Mouse (Mus musculus): ENCODE data around the gene Fstl5. TPM values are rescaled to one million over a fixed set of nuclear protein-coding genes. Genes with fewer than 3 reads are reported as not detected.

The Fstl5 gene
- polyA plus RNA-seq, 1 experiment from 2014 or later = 1.7 TPM

GRCm38 (mm10) chr3:76301026-76301773, 227.1 kb downstream of the Fstl5 start:
- Histone ChIP-seq H3K27me3 (ENCODE audit: control insufficient read depth, insufficient read depth, low read length) (no peaks in the 10 kb centered on the region), H3K27ac (replicated peaks) (no peak overlapping the region), H3K4me2 (replicated peaks; ENCODE audit: low read depth) (no peak overlapping the region), H3K9ac (ENCODE audit: low read length) (no peak overlapping the region), H3K4me3 (ENCODE audit: low read depth, low read length) (no peak overlapping the region), H3K36me3 (ENCODE audit: control insufficient read depth, insufficient read depth, low read length) (no peaks in the 10 kb centered on the region), H3K4me1 (replicated peaks; ENCODE audit: control insufficient read depth, insufficient read depth) (no peaks in the 10 kb centered on the region), H3K9me3 (ENCODE audit: control insufficient read depth, low read length) (no peaks in the 10 kb centered on the region)
- ATAC-seq (ENCODE audit: low FRiP score, low TSS enrichment) (no peak), DNase-seq (ENCODE audit: low spot score) (no peak)
- TF ChIP-seq EP300 (optimal IDR thresholded peaks at IDR 0.05) (no peak), CTCF (IDR thresholded peaks at IDR 0.05; ENCODE audit: low read depth) (no peak)
- WGBS = 85% methylated on average over 2 of the region's 2 CpGs

- TF ChIP-seq CTCF (IDR thresholded peaks at IDR 0.05; ENCODE audit: low read depth) (no peak), EP300 (optimal IDR thresholded peaks at IDR 0.05) (no peak)
- H3K9me3 ChIP-seq (ENCODE audit: control insufficient read depth, low read length) = no peaks in the 10 kb centered on the region
- no peak for ATAC-seq (ENCODE audit: low FRiP score, low TSS enrichment)
- no peaks in the 10 kb centered on the region for H3K27me3 ChIP-seq (ENCODE audit: control insufficient read depth, insufficient read depth, low read length)
- no peaks in the 10 kb centered on the region for H3K36me3 ChIP-seq (ENCODE audit: control insufficient read depth, insufficient read depth, low read length)
- no peak overlapping the region for H3K4me2 ChIP-seq (replicated peaks; ENCODE audit: low read depth)
- H3K4me3 ChIP-seq (ENCODE audit: low read depth, low read length) = no peak overlapping the region
- H3K4me1 ChIP-seq (replicated peaks; ENCODE audit: control insufficient read depth, insufficient read depth) = no peaks in the 10 kb centered on the region
- H3K27ac ChIP-seq (replicated peaks) = no peak overlapping the region
- no peak overlapping the region for H3K9ac ChIP-seq (ENCODE audit: low read length)
- no peak for DNase-seq (ENCODE audit: low spot score)
- WGBS = 85% methylated on average over 3 of the region's 3 CpGs
Observed at GRCm38 (mm10) chr3:76316991-76317390, 242.9 kb downstream of the Fstl5 start.

- no peaks in the 10 kb centered on the region for H3K36me3 ChIP-seq (ENCODE audit: control insufficient read depth, insufficient read depth, low read length)
Observed at GRCm38 (mm10) chr3:76319531-76319930, 245.5 kb downstream of the Fstl5 start.

GRCm38 (mm10) chr3:76322431-76322830, 248.4 kb downstream of the Fstl5 start:
- 86% methylated on average over 1 of the region's 1 CpGs for WGBS
- DNase-seq (ENCODE audit: low spot score) (no peak), ATAC-seq (ENCODE audit: low FRiP score, low TSS enrichment) (no peak)
- Histone ChIP-seq H3K9me3 (ENCODE audit: control insufficient read depth, low read length) (no peaks in the 10 kb centered on the region), H3K36me3 (ENCODE audit: control insufficient read depth, insufficient read depth, low read length) (no peaks in the 10 kb centered on the region), H3K4me1 (replicated peaks; ENCODE audit: control insufficient read depth, insufficient read depth) (no peaks in the 10 kb centered on the region), H3K4me2 (replicated peaks; ENCODE audit: low read depth) (no peak overlapping the region), H3K27ac (replicated peaks) (no peak overlapping the region), H3K4me3 (ENCODE audit: low read depth, low read length) (no peak overlapping the region), H3K9ac (ENCODE audit: low read length) (no peak overlapping the region), H3K27me3 (ENCODE audit: control insufficient read depth, insufficient read depth, low read length) (no peaks in the 10 kb centered on the region)
- TF ChIP-seq CTCF (IDR thresholded peaks at IDR 0.05; ENCODE audit: low read depth) = no peak
- TF ChIP-seq EP300 (optimal IDR thresholded peaks at IDR 0.05) = no peak

More at GRCm38 (mm10) chr3:76319531-76319930, 245.5 kb downstream of the Fstl5 start:
- Histone ChIP-seq H3K27ac (replicated peaks) (no peak overlapping the region), H3K9ac (ENCODE audit: low read length) (no peak overlapping the region), H3K4me2 (replicated peaks; ENCODE audit: low read depth) (no peak overlapping the region), H3K9me3 (ENCODE audit: control insufficient read depth, low read length) (no peaks in the 10 kb centered on the region), H3K4me1 (replicated peaks; ENCODE audit: control insufficient read depth, insufficient read depth) (no peaks in the 10 kb centered on the region), H3K4me3 (ENCODE audit: low read depth, low read length) (no peak overlapping the region), H3K27me3 (ENCODE audit: control insufficient read depth, insufficient read depth, low read length) (no peaks in the 10 kb centered on the region)
- DNase-seq (ENCODE audit: low spot score) (no peak), ATAC-seq (ENCODE audit: low FRiP score, low TSS enrichment) (no peak)
- TF ChIP-seq CTCF (IDR thresholded peaks at IDR 0.05; ENCODE audit: low read depth) (no peak), EP300 (optimal IDR thresholded peaks at IDR 0.05) (no peak)
- WGBS = 87% methylated on average over 4 of the region's 4 CpGs

GRCm38 (mm10) chr3:76336922-76337321, 262.9 kb downstream of the Fstl5 start:
- 82% methylated on average over 4 of the region's 4 CpGs for WGBS
- Histone ChIP-seq H3K4me2 (replicated peaks; ENCODE audit: low read depth) (no peak overlapping the region), H3K27ac (replicated peaks) (no peak overlapping the region), H3K9me3 (ENCODE audit: control insufficient read depth, low read length) (no peaks in the 10 kb centered on the region), H3K4me3 (ENCODE audit: low read depth, low read length) (no peak overlapping the region), H3K27me3 (ENCODE audit: control insufficient read depth, insufficient read depth, low read length) (no peaks in the 10 kb centered on the region), H3K36me3 (ENCODE audit: control insufficient read depth, insufficient read depth, low read length) (no peaks in the 10 kb centered on the region), H3K9ac (ENCODE audit: low read length) (no peak overlapping the region), H3K4me1 (replicated peaks; ENCODE audit: control insufficient read depth, insufficient read depth) (no peaks in the 10 kb centered on the region)
- no peak for DNase-seq (ENCODE audit: low spot score)
- TF ChIP-seq EP300 (optimal IDR thresholded peaks at IDR 0.05) = no peak
- no peak for TF ChIP-seq CTCF (IDR thresholded peaks at IDR 0.05; ENCODE audit: low read depth)
- ATAC-seq (ENCODE audit: low FRiP score, low TSS enrichment) = no peak

GRCm38 (mm10) chr3:76367000-76367399, 292.9 kb downstream of the Fstl5 start:
- no peak for ATAC-seq (ENCODE audit: low FRiP score, low TSS enrichment)
- TF ChIP-seq EP300 (optimal IDR thresholded peaks at IDR 0.05) (no peak), CTCF (IDR thresholded peaks at IDR 0.05; ENCODE audit: low read depth) (no peak)
- DNase-seq (ENCODE audit: low spot score) = no peak

More at GRCm38 (mm10) chr3:76367000-76367399, 292.9 kb downstream of the Fstl5 start:
- Histone ChIP-seq H3K4me3 (ENCODE audit: low read depth, low read length) (no peak overlapping the region), H3K4me2 (replicated peaks; ENCODE audit: low read depth) (no peak overlapping the region), H3K36me3 (ENCODE audit: control insufficient read depth, insufficient read depth, low read length) (no peaks in the 10 kb centered on the region), H3K27ac (replicated peaks) (no peak overlapping the region), H3K9me3 (ENCODE audit: control insufficient read depth, low read length) (no peaks in the 10 kb centered on the region), H3K4me1 (replicated peaks; ENCODE audit: control insufficient read depth, insufficient read depth) (no peaks in the 10 kb centered on the region), H3K27me3 (ENCODE audit: control insufficient read depth, insufficient read depth, low read length) (no peaks in the 10 kb centered on the region), H3K9ac (ENCODE audit: low read length) (no peak overlapping the region)
